Mouse (Mus musculus) brain, embryonic 14.5 days (tissue): ENCODE measurements around the gene Ermap.

Experiments
- CTCF ChIP-seq: fragments of 200-500 bp; IDR thresholded peaks from 2 replicates; pipeline ENCODE4 v1.5.1; 2012; ENCODE audit warnings: inconsistent platforms, mild to moderate bottlenecking, moderate library complexity, borderline replicate concordance; ENCODE audit not compliant: insufficient read depth, insufficient read length; ENCODE audit errors: extremely low read depth
- POLR2A ChIP-seq: fragments of 200-500 bp; IDR thresholded peaks from 2 replicates; pipeline ENCODE4 v1.6.1; 2012; ENCODE audit warnings: mild to moderate bottlenecking, inconsistent platforms, borderline replicate concordance; ENCODE audit not compliant: poor library complexity, insufficient read depth, insufficient read length, severe bottlenecking; ENCODE audit errors: extremely low read depth

DNA sequence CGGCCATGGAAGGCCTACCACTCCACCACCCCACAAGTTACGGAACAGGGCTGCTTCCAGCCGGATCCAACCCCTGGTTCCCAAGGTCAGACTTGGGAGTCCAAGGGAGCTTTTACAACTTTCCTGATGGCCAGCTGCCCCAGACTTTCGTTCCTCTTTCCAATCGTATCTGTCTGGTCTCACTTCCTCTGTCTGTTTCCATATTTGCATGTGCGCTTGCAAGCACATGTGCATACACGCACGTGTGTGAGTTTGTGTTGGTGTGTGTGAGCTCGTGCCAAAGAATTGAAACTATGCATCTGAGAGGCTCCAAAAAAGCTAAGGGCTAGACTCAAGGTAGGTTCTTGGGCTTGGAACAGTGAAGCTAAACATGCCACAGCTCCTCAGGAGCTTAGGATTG is 8.4 kb downstream of the Ermap start:
- no peak for TF ChIP-seq CTCF
- TF ChIP-seq POLR2A = no peak
